ENCODE assay signal across 8 mouse cellular contexts in the genomic region with DNA sequence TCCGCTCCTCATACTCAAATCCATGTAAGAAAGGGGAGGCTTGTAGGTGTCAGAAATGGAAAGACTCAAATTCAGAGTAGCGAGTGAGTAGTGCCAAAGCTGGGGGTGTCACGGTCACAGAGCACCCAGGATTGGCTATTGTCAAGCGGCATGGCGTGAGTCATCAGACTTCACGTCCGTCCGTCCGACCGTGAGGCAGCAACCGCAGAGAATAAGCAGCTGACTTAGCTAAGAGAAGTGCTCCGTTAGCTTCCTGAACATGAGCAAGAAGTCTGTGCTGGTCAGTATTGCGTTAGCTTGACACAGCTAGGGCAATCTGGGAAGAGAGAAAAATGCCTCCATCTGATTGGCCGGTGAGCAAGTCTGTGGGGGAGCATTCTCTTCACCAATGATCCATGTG.
DNase-seq lines count a peak whose midpoint lies in the region; ATAC-seq and TF ChIP-seq lines count a peak whose summit lies in the region.

No protein-coding gene starts in this region.

- peaks cover 18% of the 10 kb centered on the region for H3K4me1 ChIP-seq in embryonic facial prominence, embryonic 13.5 days
- H3K4me1 ChIP-seq in embryonic facial prominence, embryonic 10.5 days, result peaks cover 18% of the 10 kb centered on the region
- H3K4me1 ChIP-seq in MEL (ENCODE audit: control insufficient read depth in 1 of 2, insufficient read depth in 2 of 2, low read length in 2 of 2), result peaks cover 2 to 14% of the 10 kb centered on the region in 2 experiments
- peaks cover 19% of the 10 kb centered on the region; the same call in 1 of the 2 replicates for H3K4me1 ChIP-seq in heart, embryonic 10.5 days
- H3K4me1 ChIP-seq in lung, embryonic 16.5 days (replicated peaks; ENCODE audit: control insufficient read depth, insufficient read depth, low read length), result no peaks in the 10 kb centered on the region; the same call in 1 of the 2 replicates
- H3K4me1 ChIP-seq in midbrain, embryonic 16.5 days (ENCODE audit: control insufficient read depth, insufficient read depth, low read length), result peaks cover 8% of the 10 kb centered on the region

- no peaks in the 10 kb centered on the region for H3K79me2 ChIP-seq in MEL (ENCODE audit: control insufficient read depth, insufficient read depth, low read length, poor library complexity)

- no peak overlapping the region for H3K4me3 ChIP-seq in embryonic facial prominence, embryonic 13.5 days
- no peak overlapping the region for H3K4me3 ChIP-seq in embryonic facial prominence, embryonic 10.5 days
- peak overlapping the region; percentile 66 to 77 for H3K4me3 ChIP-seq in MEL (ENCODE audit: control insufficient read depth in 1 of 2, insufficient read depth in 1 of 2, low read depth in 2 of 2, low read length in 2 of 2)
- H3K4me3 ChIP-seq in heart, embryonic 10.5 days, result peak overlapping the region; percentile 10; the same call in 1 of the 2 replicates
- no peak overlapping the region for H3K4me3 ChIP-seq in lung, embryonic 16.5 days (ENCODE audit: low read length)
- no peak overlapping the region for H3K4me3 ChIP-seq in midbrain, embryonic 16.5 days (ENCODE audit: low read depth, low read length)

- no peak for TF ChIP-seq POLR2A in MEL (IDR thresholded peaks at IDR 0.05; ENCODE audit: control insufficient read depth in 1 of 2, insufficient read depth in 1 of 2, low read depth in 1 of 2, low read length in 2 of 2, poor library complexity in 1 of 2)

- 85% methylated on average over 14 of the region's 14 CpGs for WGBS in embryonic facial prominence, embryonic 13.5 days
- 84% methylated on average over 14 of the region's 14 CpGs for WGBS in embryonic facial prominence, embryonic 10.5 days
- 74% methylated on average over 14 of the region's 14 CpGs for WGBS in heart, embryonic 10.5 days
- WGBS in lung, embryonic 16.5 days, result 73% methylated on average over 14 of the region's 14 CpGs
- WGBS in midbrain, embryonic 16.5 days, result 84% methylated on average over 14 of the region's 14 CpGs

- TF ChIP-seq EP300 in MEL (IDR thresholded peaks at IDR 0.05; ENCODE audit: low read depth in 1 of 2, low read length in 2 of 2), result no peak

- TF ChIP-seq RAD21 in MEL (IDR thresholded peaks at IDR 0.05; ENCODE audit: low read depth, low read length), result no peak

- 0 out of 2 replicates have a peak overlapping the region, but pooled peaks have one; percentile 26 for H3K4me2 ChIP-seq in embryonic facial prominence, embryonic 13.5 days
- 0 out of 2 replicates have a peak overlapping the region, but pooled peaks have one; percentile 9 for H3K4me2 ChIP-seq in lung, embryonic 16.5 days (ENCODE audit: low read depth, low read length)
- H3K4me2 ChIP-seq in midbrain, embryonic 16.5 days (ENCODE audit: low read length), result no peak overlapping the region

- H3K9ac ChIP-seq in embryonic facial prominence, embryonic 13.5 days, result no peak overlapping the region
- peak overlapping the region; percentile 50 for H3K9ac ChIP-seq in MEL (ENCODE audit: control insufficient read depth, low read depth, low read length, poor library complexity, severe bottlenecking)
- H3K9ac ChIP-seq in lung, embryonic 16.5 days (ENCODE audit: low read length), result no peak overlapping the region
- no peak overlapping the region for H3K9ac ChIP-seq in midbrain, embryonic 16.5 days (ENCODE audit: low read depth, low read length)

- no peak overlapping the region for H3K27ac ChIP-seq in embryonic facial prominence, embryonic 13.5 days
- H3K27ac ChIP-seq in embryonic facial prominence, embryonic 10.5 days (replicated peaks), result no peak overlapping the region
- H3K27ac ChIP-seq in MEL (ENCODE audit: control insufficient read depth, low read depth, low read length), result peak overlapping the region; percentile 49
- H3K27ac ChIP-seq in heart, embryonic 10.5 days, result no peak overlapping the region
- no peak overlapping the region for H3K27ac ChIP-seq in lung, embryonic 16.5 days (ENCODE audit: low read length)
- H3K27ac ChIP-seq in midbrain, embryonic 16.5 days (ENCODE audit: low read length), result no peak overlapping the region

- no peak for ATAC-seq in embryonic facial prominence, embryonic 13.5 days (ENCODE audit: insufficient number of reproducible peaks, insufficient read depth, low FRiP score, low TSS enrichment, low read depth)
- no peak for ATAC-seq in lung, embryonic 16.5 days (ENCODE audit: low read depth)
- ATAC-seq in midbrain, embryonic 16.5 days, result no peak
- no peak for ATAC-seq in erythroid progenitor cell, adult 5-6 weeks (replicated peaks; ENCODE audit: low FRiP score, poor library complexity, severe bottlenecking)

- no peak for TF ChIP-seq CTCF in MEL (IDR thresholded peaks at IDR 0.05 in 2 of 3, conservative IDR thresholded peaks at IDR 0.05 in 1 of 3; ENCODE audit: control insufficient read depth in 1 of 3, insufficient read depth in 1 of 3, low read depth in 2 of 3, low read length in 3 of 3, poor library complexity in 1 of 3, severe bottlenecking in 1 of 3)

- no peaks in the 10 kb centered on the region for H3K27me3 ChIP-seq in embryonic facial prominence, embryonic 13.5 days
- H3K27me3 ChIP-seq in embryonic facial prominence, embryonic 10.5 days (replicated peaks; ENCODE audit: low read depth, poor library complexity, severe bottlenecking), result no peaks in the 10 kb centered on the region
- H3K27me3 ChIP-seq in MEL (ENCODE audit: control insufficient read depth in 1 of 2, insufficient read depth in 2 of 2, low read length in 2 of 2), result no peaks in the 10 kb centered on the region
- no peaks in the 10 kb centered on the region for H3K27me3 ChIP-seq in heart, embryonic 10.5 days (ENCODE audit: insufficient read depth, poor library complexity, severe bottlenecking)
- H3K27me3 ChIP-seq in lung, embryonic 16.5 days (ENCODE audit: control insufficient read depth, insufficient read depth, low read depth, low read length), result no peaks in the 10 kb centered on the region
- no peaks in the 10 kb centered on the region for H3K27me3 ChIP-seq in midbrain, embryonic 16.5 days (ENCODE audit: control insufficient read depth, insufficient read depth, low read depth, low read length)

- H3K36me3 ChIP-seq in embryonic facial prominence, embryonic 13.5 days, result no peaks in the 10 kb centered on the region
- no peaks in the 10 kb centered on the region for H3K36me3 ChIP-seq in embryonic facial prominence, embryonic 10.5 days (replicated peaks)
- peaks cover 0 to 9% of the 10 kb centered on the region in 2 experiments; a peak in 2 of 4 replicates for H3K36me3 ChIP-seq in MEL (ENCODE audit: control insufficient read depth in 1 of 2, insufficient read depth in 2 of 2, low read length in 2 of 2)
- no peaks in the 10 kb centered on the region for H3K36me3 ChIP-seq in heart, embryonic 10.5 days
- no peaks in the 10 kb centered on the region for H3K36me3 ChIP-seq in lung, embryonic 16.5 days (ENCODE audit: control insufficient read depth, insufficient read depth, low read length)
- no peaks in the 10 kb centered on the region for H3K36me3 ChIP-seq in midbrain, embryonic 16.5 days (ENCODE audit: control insufficient read depth, insufficient read depth, low read length)

- DNase-seq in embryonic facial prominence, embryonic 10.5 days (ENCODE audit: low spot score), result no peak
- DNase-seq in MEL (ENCODE audit: low read depth, low spot score), result peak; percentile 88
- DNase-seq in heart, embryonic 10.5 days (ENCODE audit: low spot score), result no peak
- no peak for DNase-seq in urinary bladder, adult 2 months (ENCODE audit: low spot score)

- no peaks in the 10 kb centered on the region for H3K9me3 ChIP-seq in embryonic facial prominence, embryonic 13.5 days
- no peaks in the 10 kb centered on the region for H3K9me3 ChIP-seq in embryonic facial prominence, embryonic 10.5 days
- H3K9me3 ChIP-seq in MEL (replicated peaks; ENCODE audit: insufficient read depth, low read length), result no peaks in the 10 kb centered on the region
- no peaks in the 10 kb centered on the region for H3K9me3 ChIP-seq in heart, embryonic 10.5 days
- H3K9me3 ChIP-seq in lung, embryonic 16.5 days (ENCODE audit: control insufficient read depth, low read length), result no peaks in the 10 kb centered on the region
- H3K9me3 ChIP-seq in midbrain, embryonic 16.5 days (replicated peaks; ENCODE audit: control insufficient read depth, low read length, poor library complexity, severe bottlenecking), result no peaks in the 10 kb centered on the region

TF ChIP-seq in MEL, 35 proteins besides CTCF, POLR2A, EP300 and RAD21:
- TF ChIP-seq MAFK (IDR thresholded peaks at IDR 0.05; ENCODE audit: borderline replicate concordance, low read depth, low read length), result no peak
- TF ChIP-seq ZKSCAN1 (IDR thresholded peaks at IDR 0.05; ENCODE audit: low read depth, low read length), result no peak
- peak; percentile 78 for TF ChIP-seq ETS1 (IDR thresholded peaks at IDR 0.05; ENCODE audit: low read depth, low read length)
- no peak for TF ChIP-seq MAX (IDR thresholded peaks at IDR 0.05; ENCODE audit: low read length)
- no peak for TF ChIP-seq NELFE (IDR thresholded peaks at IDR 0.05; ENCODE audit: low read depth, low read length)
- no peak for TF ChIP-seq ZC3H11A (IDR thresholded peaks at IDR 0.05; ENCODE audit: low read depth, low read length)
- no peak for TF ChIP-seq SMC3 (IDR thresholded peaks at IDR 0.05; ENCODE audit: low read depth, low read length)
- peak; percentile 44; the same call in 1 of the 2 replicates for TF ChIP-seq MXI1 (IDR thresholded peaks at IDR 0.05; ENCODE audit: low read depth, low read length)
- no peak for TF ChIP-seq MAZ (IDR thresholded peaks at IDR 0.05; ENCODE audit: low read depth, low read length)
- TF ChIP-seq SIN3A (IDR thresholded peaks at IDR 0.05; ENCODE audit: low read length), result peak; percentile 49
- 0 out of 2 replicates have a peak, but pooled peaks have one; percentile 35 for TF ChIP-seq TBP (IDR thresholded peaks at IDR 0.05; ENCODE audit: low read depth, low read length)
- no peak for TF ChIP-seq USF2 (IDR thresholded peaks at IDR 0.05; ENCODE audit: borderline replicate concordance in 1 of 2, insufficient read depth in 1 of 2, low read depth in 1 of 2, low read length in 2 of 2)

Comparison
In these comparisons a context has a peak if more than half of its experiments do, and no peak if none do; other contexts are left out.
1. H3K4me3 ChIP-seq: peak in MEL (2 of 2) and heart, embryonic 10.5 days (single experiment); none in embryonic facial prominence, embryonic 13.5 days (single experiment), embryonic facial prominence, embryonic 10.5 days (single experiment), lung, embryonic 16.5 days (single experiment) and midbrain, embryonic 16.5 days (single experiment).